ENCODE assay signal across 17 mouse cellular contexts in genomic region chr19:47699743-47700142, GRCm38 (mm10). TPM values are rescaled to one million over a fixed set of nuclear protein-coding genes. Genes with fewer than 3 reads are reported as not detected.
DNase-seq lines count a peak whose midpoint lies in the region; ATAC-seq and TF ChIP-seq lines count a peak whose summit lies in the region.
"Had no signal": no experiment of that assay in that cellular context is flagged by ENCODE, and none has a peak within 500 bp of the region (broad histone marks: within the 10 kb centered on the region; RNA-seq: fewer than 3 reads in every experiment).

No protein-coding gene starts in this region.

- 35% methylated on average over 9 of the region's 9 CpGs for WGBS in lung, postnatal 0 days
- 89% methylated on average over 9 of the region's 9 CpGs for WGBS in forebrain, embryonic 13.5 days

- no peak overlapping the region for H3K27ac ChIP-seq in lung, postnatal 0 days (ENCODE audit: low read length)
- H3K27ac ChIP-seq in forebrain, embryonic 13.5 days: no peak overlapping the region
- H3K27ac ChIP-seq: embryonic facial prominence, embryonic 15.5 days; limb, embryonic 12.5 days; neural tube, embryonic 12.5 days had no signal

- DNase-seq in lung, postnatal 0 days (ENCODE audit: low spot score): peak; percentile 68
- DNase-seq in lung, postnatal 4 days: no peak
- DNase-seq in adrenal gland, adult 8-10 months: peak; percentile 67
- peak; percentile 56 for DNase-seq in mesoderm, embryonic 11.5 days (ENCODE audit: low read depth, low spot score)
- no peak for DNase-seq in frontal cortex, adult 2 months (ENCODE audit: extremely low spot score in 1 of 2, low spot score in 1 of 2)
- DNase-seq: cerebellum, postnatal 25 days; forebrain, postnatal 0 days; gastrocnemius, postnatal 25 days; kidney, postnatal 10 days; layer of hippocampus, postnatal 36 days; midbrain, embryonic 14.5 days; thymus, postnatal 4 days had no signal

- 0 out of 2 replicates have a peak, but pooled peaks have one; percentile 19 for TF ChIP-seq EP300 in lung, postnatal 0 days (IDR thresholded peaks at IDR 0.05)

- H3K36me3 ChIP-seq in lung, postnatal 0 days (ENCODE audit: insufficient read depth, low read length): no peaks in the 10 kb centered on the region
- H3K36me3 ChIP-seq in C2C12 (ENCODE audit: control insufficient read depth, insufficient read depth): no peaks in the 10 kb centered on the region
- H3K36me3 ChIP-seq in forebrain, embryonic 13.5 days (ENCODE audit: poor library complexity, severe bottlenecking): no peaks in the 10 kb centered on the region
- H3K36me3 ChIP-seq: embryonic facial prominence, embryonic 15.5 days; limb, embryonic 12.5 days; neural tube, embryonic 12.5 days had no signal

- H3ac ChIP-seq in C2C12 (ENCODE audit: control insufficient read depth, insufficient read length, low read depth): no peak overlapping the region

- no peaks in the 10 kb centered on the region for H3K4me1 ChIP-seq in lung, postnatal 0 days (ENCODE audit: insufficient read depth, low read depth, low read length)
- H3K4me1 ChIP-seq in forebrain, embryonic 13.5 days: no peaks in the 10 kb centered on the region
- H3K4me1 ChIP-seq: limb, embryonic 12.5 days; neural tube, embryonic 12.5 days had no signal

- no peak for TF ChIP-seq CTCF in lung, postnatal 0 days (IDR thresholded peaks at IDR 0.05)
- no peak for TF ChIP-seq CTCF in C2C12 (IDR thresholded peaks at IDR 0.05; ENCODE audit: control insufficient read depth, insufficient read depth, insufficient read length)

- H3K4me3 ChIP-seq in lung, postnatal 0 days (ENCODE audit: low read depth, low read length): no peak overlapping the region
- no peak overlapping the region for H3K4me3 ChIP-seq in C2C12 (ENCODE audit: insufficient read depth, poor library complexity, severe bottlenecking)
- H3K4me3 ChIP-seq in forebrain, embryonic 13.5 days: no peak overlapping the region
- H3K4me3 ChIP-seq: embryonic facial prominence, embryonic 15.5 days; limb, embryonic 12.5 days; neural tube, embryonic 12.5 days had no signal

- H3K79me3 ChIP-seq in C2C12 (ENCODE audit: low read depth): no peaks in the 10 kb centered on the region

- H3K9ac ChIP-seq in lung, postnatal 0 days (replicated peaks; ENCODE audit: low read depth): no peak overlapping the region
- no peak overlapping the region for H3K9ac ChIP-seq in forebrain, embryonic 13.5 days
- H3K9ac ChIP-seq: embryonic facial prominence, embryonic 15.5 days; forebrain, postnatal 0 days; limb, embryonic 12.5 days; neural tube, embryonic 12.5 days had no signal

- no peak overlapping the region for H3K4me2 ChIP-seq in lung, postnatal 0 days (replicated peaks; ENCODE audit: low read depth, low read length)
- H3K4me2 ChIP-seq in forebrain, embryonic 13.5 days: no peak overlapping the region
- H3K4me2 ChIP-seq: embryonic facial prominence, embryonic 15.5 days; limb, embryonic 12.5 days; neural tube, embryonic 12.5 days had no signal

- no peaks in the 10 kb centered on the region for H3K79me2 ChIP-seq in C2C12 (ENCODE audit: control insufficient read depth, insufficient read depth)

- H3K27me3 ChIP-seq in lung, postnatal 0 days (replicated peaks; ENCODE audit: insufficient read depth, low read length): no peaks in the 10 kb centered on the region
- no peaks in the 10 kb centered on the region for H3K27me3 ChIP-seq in C2C12 (ENCODE audit: control insufficient read depth, insufficient read depth, insufficient read length)
- H3K27me3 ChIP-seq in forebrain, embryonic 13.5 days: no peaks in the 10 kb centered on the region
- H3K27me3 ChIP-seq: embryonic facial prominence, embryonic 15.5 days; limb, embryonic 12.5 days; neural tube, embryonic 12.5 days had no signal

- peak; percentile 30; the same call in 1 of the 2 replicates for ATAC-seq in lung, postnatal 0 days
- ATAC-seq in forebrain, embryonic 13.5 days: no peak
- ATAC-seq: forebrain, postnatal 0 days had no signal

- H3K9me3 ChIP-seq in lung, postnatal 0 days (ENCODE audit: low read length): no peaks in the 10 kb centered on the region
- no peaks in the 10 kb centered on the region for H3K9me3 ChIP-seq in forebrain, embryonic 13.5 days (replicated peaks)
- H3K9me3 ChIP-seq: embryonic facial prominence, embryonic 15.5 days; limb, embryonic 12.5 days; neural tube, embryonic 12.5 days had no signal

TF ChIP-seq in C2C12, 6 proteins besides CTCF, POLR2A, EP300 and RAD21:
- TF ChIP-seq USF1 (IDR thresholded peaks at IDR 0.05; ENCODE audit: low read depth) (peak; percentile 2), MYOD1 (IDR thresholded peaks at IDR 0.05; ENCODE audit: control insufficient read depth, insufficient read length, low read depth) (peak; percentile 42), MAX (IDR thresholded peaks at IDR 0.05) (peak; percentile 73), CEBPB (IDR thresholded peaks at IDR 0.05; ENCODE audit: low read depth) (peak; percentile 84), FOSL1 (IDR thresholded peaks at IDR 0.05; ENCODE audit: insufficient read depth, low read length, poor library complexity, severe bottlenecking) (peak; percentile 83), MYOG (IDR thresholded peaks at IDR 0.05; ENCODE audit: control insufficient read depth, extremely low read depth, insufficient read length) (no peak)

RNA-seq across cellular contexts. Expression of gene Col17a1, which starts 7.8 kb away (rescaled TPM):
- 2.5 and 3.5 TPM in 2 replicates for polyA plus RNA-seq in lung, postnatal 0 days (2015; fragmentation: Nextera tagmentation; extraction: Ambion mirVana)
- 0.13 TPM for polyA plus RNA-seq in C2C12 (2012; fragmentation: generic; extraction: Trizol)
- total RNA-seq in adrenal gland, adult 8-10 months (2022): not detected
- 0.78 and 1.1 TPM in 2 replicates for polyA plus RNA-seq in frontal cortex, adult 2 months (2012; rRNA removed)
- 0.10 and 0.40 TPM in 2 replicates for polyA plus RNA-seq in forebrain, embryonic 13.5 days (2015; fragmentation: Nextera tagmentation; extraction: Ambion mirVana)

RNA-seq across cellular contexts. Expression of gene Sfr1, which starts 31.7 kb away (rescaled TPM):
- 166 and 171 TPM in 2 replicates for polyA plus RNA-seq in lung, postnatal 0 days (2015; fragmentation: Nextera tagmentation; extraction: Ambion mirVana)
- polyA plus RNA-seq in C2C12 (2012; fragmentation: generic; extraction: Trizol): 74.9 TPM
- 10 to 100 TPM; 73.4 to 86.9 (median 77.6) TPM for total RNA-seq in adrenal gland, adult 8-10 months (2022)
- 82.0 and 88.7 TPM in 2 replicates for polyA plus RNA-seq in frontal cortex, adult 2 months (2012; rRNA removed)
- 225 and 238 TPM in 2 replicates for polyA plus RNA-seq in forebrain, embryonic 13.5 days (2015; fragmentation: Nextera tagmentation; extraction: Ambion mirVana)

Comparison
In these comparisons a context has a peak if more than half of its experiments do, and no peak if none do; other contexts are left out.
1. DNase-seq: peak in lung, postnatal 0 days (single experiment), adrenal gland, adult 8-10 months (single experiment) and mesoderm, embryonic 11.5 days (single experiment); none in lung, postnatal 4 days (0 of 2) and frontal cortex, adult 2 months (0 of 2).